Mouse (Mus musculus): Measurements from ENCODE around the gene Zpld1. TPM values are rescaled to one million over a fixed set of nuclear protein-coding genes. Genes with fewer than 3 reads are reported as not detected.

Gene Zpld1
- total and polyA plus RNA-seq, 3 experiments, result not detected

- TF ChIP-seq EP300 (IDR thresholded peaks at IDR 0.05; ENCODE audit: insufficient read depth, low read depth, low read length) (no peak), POLR2A (IDR thresholded peaks at IDR 0.05; ENCODE audit: insufficient read depth, low read depth, low read length) (no peak), CTCF (IDR thresholded peaks at IDR 0.05) (no peak)
- Histone ChIP-seq H3K79me2 (replicated peaks; ENCODE audit: control insufficient read depth, insufficient read depth, low read length) (no peaks in the 10 kb centered on the region), H3K9ac (ENCODE audit: low read depth, low read length) (no peak overlapping the region), H3K36me3 (ENCODE audit: control insufficient read depth, insufficient read depth, low read length) (no peaks in the 10 kb centered on the region), H3K27ac (no peak overlapping the region), H3K4me1 (ENCODE audit: control insufficient read depth, insufficient read depth, low read length) (no peaks in the 10 kb centered on the region), H3K27me3 (ENCODE audit: control insufficient read depth, insufficient read depth, low read length) (no peaks in the 10 kb centered on the region), H3K4me3 (no peak overlapping the region)
- intact Hi-C loops (cut with DNase I), result no loop called here
- 80% methylated on average over 1 of the region's 1 CpGs for WGBS
- DNase-seq, result no peak
Observed at GRCm38 (mm10) chr16:55203945-55204344, 93.8 kb downstream of the Zpld1 start.

- WGBS, result 62% methylated on average over 2 of the region's 2 CpGs
- no peak for TF ChIP-seq POLR2A (IDR thresholded peaks at IDR 0.05; ENCODE audit: insufficient read depth, low read depth, low read length)
- TF ChIP-seq EP300 (IDR thresholded peaks at IDR 0.05; ENCODE audit: insufficient read depth, low read depth, low read length), result no peak
- TF ChIP-seq CTCF (IDR thresholded peaks at IDR 0.05), result no peak
- Histone ChIP-seq H3K79me2 (replicated peaks; ENCODE audit: control insufficient read depth, insufficient read depth, low read length) (no peaks in the 10 kb centered on the region), H3K4me1 (ENCODE audit: control insufficient read depth, insufficient read depth, low read length) (no peaks in the 10 kb centered on the region), H3K4me3 (no peak overlapping the region), H3K27ac (no peak overlapping the region), H3K27me3 (ENCODE audit: control insufficient read depth, insufficient read depth, low read length) (no peaks in the 10 kb centered on the region), H3K9ac (ENCODE audit: low read depth, low read length) (no peak overlapping the region), H3K36me3 (ENCODE audit: control insufficient read depth, insufficient read depth, low read length) (no peaks in the 10 kb centered on the region)
- DNase-seq, result no peak
- intact Hi-C loops (cut with DNase I), result no loop called here
Observed at GRCm38 (mm10) chr16:55190397-55190796, 107.4 kb downstream of the Zpld1 start.

DNA sequence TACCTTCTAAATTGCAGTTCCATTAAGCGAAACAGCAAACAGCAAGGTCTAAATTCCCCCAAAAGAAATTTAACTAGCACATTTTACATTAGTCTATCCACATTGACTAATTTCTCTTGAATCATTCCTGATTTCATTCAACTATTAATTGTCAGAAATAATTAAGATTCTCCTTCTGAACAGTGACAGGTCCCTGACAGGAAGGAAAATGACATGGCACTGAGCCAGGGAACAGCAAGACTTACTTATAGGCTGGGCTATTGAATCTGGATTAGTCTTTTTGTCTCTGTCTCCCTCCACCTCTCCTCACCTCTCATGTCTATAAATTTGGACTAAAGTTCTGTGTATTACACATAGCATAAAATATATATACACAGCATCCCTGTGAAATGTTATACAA, 112.4 kb downstream of the Zpld1 start:
- no peak overlapping the region for H3K4me3 ChIP-seq
- WGBS, result 77% methylated on average over 1 of the region's 1 CpGs
- no peak for DNase-seq
- no peaks in the 10 kb centered on the region for H3K27me3 ChIP-seq (ENCODE audit: control insufficient read depth, insufficient read depth, low read length)
- no peaks in the 10 kb centered on the region for H3K4me1 ChIP-seq (ENCODE audit: control insufficient read depth, insufficient read depth, low read length)
- no peaks in the 10 kb centered on the region for H3K79me2 ChIP-seq (replicated peaks; ENCODE audit: control insufficient read depth, insufficient read depth, low read length)
- no peaks in the 10 kb centered on the region for H3K36me3 ChIP-seq (ENCODE audit: control insufficient read depth, insufficient read depth, low read length)
- no peak for TF ChIP-seq EP300 (IDR thresholded peaks at IDR 0.05; ENCODE audit: insufficient read depth, low read depth, low read length)
- TF ChIP-seq CTCF (IDR thresholded peaks at IDR 0.05), result no peak
- no peak for TF ChIP-seq POLR2A (IDR thresholded peaks at IDR 0.05; ENCODE audit: insufficient read depth, low read depth, low read length)
- no peak overlapping the region for H3K27ac ChIP-seq
- H3K9ac ChIP-seq (ENCODE audit: low read depth, low read length), result no peak overlapping the region
- intact Hi-C loops (cut with DNase I), result no loop called here

Measured in heart, adult 2 months (tissue).